Mouse (Mus musculus): Measurements from ENCODE around the gene Shisal2b. TPM values are rescaled to one million over a fixed set of nuclear protein-coding genes. Genes with fewer than 3 reads are reported as not detected.

Gene Shisal2b
- polyA plus RNA-seq, 1 experiment from 2014 or later, result 0.20 TPM

DNA sequence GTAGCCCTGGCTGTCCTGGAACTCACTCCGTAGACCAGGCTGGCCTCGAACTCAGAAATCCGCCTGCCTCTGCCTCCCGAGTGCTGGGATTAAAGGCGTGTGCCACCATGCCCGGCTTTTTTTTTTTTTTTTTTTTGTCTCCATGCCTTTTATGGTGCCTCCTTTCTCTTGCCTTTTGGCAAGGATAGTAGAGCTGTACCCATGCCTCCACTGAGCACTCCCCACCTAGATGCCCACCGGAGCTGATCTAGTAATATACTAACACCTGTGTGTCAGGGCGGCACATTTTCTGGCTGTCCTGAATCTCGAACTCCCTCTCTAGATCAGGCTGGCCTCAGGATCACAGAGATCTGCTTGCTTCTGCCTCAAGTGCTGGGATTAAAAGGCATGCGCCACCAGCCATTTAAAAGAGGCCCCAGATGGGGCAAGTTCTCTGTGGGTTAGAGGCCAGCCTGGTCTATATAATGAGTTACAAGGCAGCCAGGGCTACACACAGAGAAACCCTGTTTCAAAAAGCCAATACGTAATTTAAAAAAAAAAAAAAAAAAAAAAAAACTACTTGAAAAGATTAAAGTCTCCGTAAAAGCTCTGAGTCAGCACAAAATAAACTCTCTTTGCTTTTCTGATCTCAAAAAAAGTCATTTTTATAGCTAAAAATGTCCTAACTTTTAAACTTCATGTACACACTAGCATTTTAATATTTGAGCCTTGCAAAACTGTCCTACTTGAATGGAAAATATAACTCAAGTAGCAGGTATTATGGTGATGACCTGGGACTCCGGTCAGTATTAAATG is 20.2 kb downstream of the Shisal2b start:
- Histone ChIP-seq H3K9me3 (no peaks in the 10 kb centered on the region), H3K4me3 (no peak overlapping the region), H3K27ac (no peak overlapping the region), H3K36me3 (peaks cover 8% of the 10 kb centered on the region; the same call in 1 of the 2 replicates), H3K27me3 (ENCODE audit: insufficient read depth, poor library complexity, severe bottlenecking) (no peaks in the 10 kb centered on the region), H3K4me1 (no peaks in the 10 kb centered on the region)
- no peak for DNase-seq (ENCODE audit: low spot score)
- 79% methylated on average over 11 of the region's 13 CpGs for WGBS

DNA sequence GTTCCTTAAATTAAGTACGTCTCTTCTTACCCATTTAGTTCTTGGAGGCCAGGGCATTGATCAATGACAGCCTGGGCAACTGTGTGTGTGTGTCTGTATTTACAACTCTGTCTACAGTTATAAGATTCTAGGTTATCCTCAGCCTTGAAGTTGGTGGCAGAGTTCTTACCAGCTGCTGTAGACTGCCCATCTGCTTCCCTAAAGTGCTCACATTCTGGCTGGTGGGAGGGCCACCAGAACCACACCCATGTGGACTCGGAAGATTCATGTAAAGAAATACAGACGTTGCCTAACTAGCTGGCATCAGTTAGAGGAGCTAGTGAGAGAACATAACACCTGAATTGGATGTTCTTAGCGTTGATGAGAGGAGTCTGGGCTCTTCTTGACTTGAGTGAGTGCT is 21.8 kb downstream of the Shisal2b start:
- Histone ChIP-seq H3K4me3 (no peak overlapping the region), H3K9me3 (no peaks in the 10 kb centered on the region), H3K27ac (no peak overlapping the region), H3K36me3 (peaks cover 22% of the 10 kb centered on the region; the same call in 1 of the 2 replicates), H3K4me1 (no peaks in the 10 kb centered on the region), H3K27me3 (ENCODE audit: insufficient read depth, poor library complexity, severe bottlenecking) (no peaks in the 10 kb centered on the region)
- DNase-seq (ENCODE audit: low spot score), result no peak
- 64% methylated on average over 4 of the region's 4 CpGs for WGBS

DNA sequence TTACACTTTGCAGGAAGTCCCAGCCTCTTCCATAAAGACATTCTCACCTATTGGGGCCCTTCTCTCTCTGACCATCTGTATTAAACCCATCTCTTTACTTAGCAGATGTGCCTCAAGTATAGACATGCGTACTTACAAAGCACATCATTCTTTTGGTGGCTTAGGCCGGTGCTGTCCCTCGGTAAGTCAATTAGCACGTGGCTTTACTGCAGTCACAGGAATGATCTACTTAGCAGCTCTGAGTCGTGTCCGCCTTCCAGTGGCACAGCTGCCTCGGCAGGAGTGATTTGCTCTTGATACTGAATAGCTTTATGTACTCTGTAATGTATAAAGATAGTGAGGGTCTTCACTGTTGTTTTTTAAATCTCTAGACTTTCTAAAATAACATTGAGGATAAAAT is 26.1 kb downstream of the Shisal2b start:
- H3K4me1 ChIP-seq, result no peaks in the 10 kb centered on the region
- H3K9me3 ChIP-seq, result no peaks in the 10 kb centered on the region
- H3K27me3 ChIP-seq (ENCODE audit: insufficient read depth, poor library complexity, severe bottlenecking), result no peaks in the 10 kb centered on the region
- no peak for DNase-seq (ENCODE audit: low spot score)
- WGBS, result 57% methylated on average over 7 of the region's 7 CpGs
- peaks cover 56% of the 10 kb centered on the region for H3K36me3 ChIP-seq
- no peak overlapping the region for H3K27ac ChIP-seq
- no peak overlapping the region for H3K4me3 ChIP-seq

DNA sequence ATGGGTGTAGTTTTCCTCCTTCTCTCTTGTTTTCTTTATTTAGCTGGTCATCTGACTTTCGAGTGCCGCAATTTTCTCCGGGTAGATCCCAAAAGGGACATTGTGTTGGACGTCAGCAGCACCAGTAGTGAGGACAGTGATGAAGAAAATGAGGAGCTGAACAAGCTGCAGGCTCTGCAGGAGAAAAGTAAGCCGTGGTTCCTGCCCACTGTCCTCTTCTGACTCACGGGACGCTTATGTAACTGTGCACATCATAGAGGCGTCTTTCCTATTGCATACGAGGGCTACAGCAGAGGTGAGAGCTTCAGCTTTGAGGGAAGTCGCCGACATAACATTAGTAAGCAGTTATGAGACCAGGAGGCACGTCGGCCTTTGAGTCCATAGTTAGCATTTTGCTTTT is 30.9 kb downstream of the Shisal2b start:
- WGBS, result 91% methylated on average over 13 of the region's 13 CpGs
- no peaks in the 10 kb centered on the region for H3K9me3 ChIP-seq

DNA sequence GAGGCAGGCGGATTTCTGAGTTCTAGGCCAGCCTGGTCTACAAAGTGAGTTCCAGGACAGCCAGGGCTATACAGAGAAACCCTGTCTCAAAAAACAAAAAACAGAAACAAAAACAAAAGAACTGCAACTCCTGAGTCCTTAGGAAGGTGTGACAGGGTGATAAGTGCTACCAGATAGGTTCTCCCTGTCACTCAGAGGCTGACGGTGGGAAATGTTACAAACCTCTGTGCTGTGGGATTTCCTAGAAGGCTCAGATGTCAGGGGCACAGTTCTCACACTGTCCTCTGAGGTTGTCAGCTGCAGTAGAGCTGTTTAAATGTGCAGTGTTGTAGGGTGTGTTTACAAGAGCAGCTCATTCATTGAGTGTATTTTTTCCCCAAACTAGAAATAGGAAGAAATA is 38.2 kb downstream of the Shisal2b start:
- WGBS, result 61% methylated on average over 2 of the region's 2 CpGs
- H3K9me3 ChIP-seq, result no peaks in the 10 kb centered on the region

More for the DNA sequence above, 30.9 kb downstream of the Shisal2b start:
- H3K27ac ChIP-seq, result no peak overlapping the region
- no peaks in the 10 kb centered on the region for H3K27me3 ChIP-seq (ENCODE audit: insufficient read depth, poor library complexity, severe bottlenecking)
- H3K36me3 ChIP-seq, result peaks cover 85% of the 10 kb centered on the region
- H3K4me1 ChIP-seq, result no peaks in the 10 kb centered on the region
- DNase-seq (ENCODE audit: low spot score), result no peak
- H3K4me3 ChIP-seq, result no peak overlapping the region

DNA sequence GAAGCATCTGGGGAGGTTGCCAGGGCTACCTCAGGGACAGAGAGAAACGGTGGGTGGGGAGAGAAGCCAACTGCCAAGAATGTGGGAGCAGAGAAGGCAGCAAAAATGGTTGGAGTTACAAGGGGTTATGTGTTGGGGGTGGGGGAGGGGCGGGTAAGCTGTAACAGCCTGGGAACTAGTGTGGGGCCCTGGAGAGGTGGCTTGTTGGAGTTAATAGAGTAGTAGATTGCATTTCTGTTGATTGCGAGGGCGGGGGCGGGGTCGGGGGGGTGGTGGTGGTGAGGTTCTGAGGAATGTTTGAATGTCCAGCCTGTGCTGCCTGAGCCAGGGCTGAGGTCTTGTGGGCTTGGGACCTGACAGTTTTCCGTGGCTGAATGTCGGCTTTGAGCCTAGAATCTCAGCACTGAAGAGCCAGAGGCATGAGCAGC is 41.3 kb downstream of the Shisal2b start:
- peak; percentile 79 for DNase-seq (ENCODE audit: low spot score)
- WGBS, result 23% methylated on average over 8 of the region's 8 CpGs
- peaks cover 12% of the 10 kb centered on the region for H3K36me3 ChIP-seq
- peak overlapping the region; percentile 35 for H3K4me3 ChIP-seq
- peaks cover 17% of the 10 kb centered on the region for H3K4me1 ChIP-seq
- no peaks in the 10 kb centered on the region for H3K9me3 ChIP-seq
- H3K27ac ChIP-seq, result peak overlapping the region; percentile 29; the same call in 1 of the 2 replicates
- no peaks in the 10 kb centered on the region for H3K27me3 ChIP-seq (ENCODE audit: insufficient read depth, poor library complexity, severe bottlenecking)

More for the DNA sequence above, 38.2 kb downstream of the Shisal2b start:
- Histone ChIP-seq H3K27ac (no peak overlapping the region), H3K4me3 (no peak overlapping the region), H3K27me3 (ENCODE audit: insufficient read depth, poor library complexity, severe bottlenecking) (no peaks in the 10 kb centered on the region), H3K36me3 (peaks cover 41% of the 10 kb centered on the region), H3K4me1 (peaks cover 9% of the 10 kb centered on the region)
- no peak for DNase-seq (ENCODE audit: low spot score)

DNA sequence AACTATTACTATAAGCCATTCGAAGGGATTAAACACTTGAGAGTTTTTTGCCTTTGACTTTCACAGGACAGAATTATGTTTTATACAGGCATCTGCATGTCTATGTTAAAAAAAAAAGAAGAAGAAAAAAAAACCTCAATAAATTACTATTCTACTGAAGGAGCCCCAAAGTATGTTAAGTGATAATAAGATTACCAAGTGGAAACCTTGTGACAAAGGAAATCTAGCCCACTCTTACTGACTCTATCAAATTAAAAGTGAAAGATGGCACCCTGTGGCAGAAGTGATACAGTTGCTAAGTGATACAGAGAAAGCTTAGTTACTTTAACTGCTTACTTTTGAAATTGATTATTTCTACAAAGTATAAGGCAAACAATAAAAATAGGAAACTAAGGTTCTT is 41.8 kb downstream of the Shisal2b start:
- no peak overlapping the region for H3K4me3 ChIP-seq
- WGBS, result 81% methylated on average over 1 of the region's 1 CpGs
- H3K36me3 ChIP-seq, result peaks cover 7% of the 10 kb centered on the region
- H3K4me1 ChIP-seq, result peaks cover 17% of the 10 kb centered on the region
- no peaks in the 10 kb centered on the region for H3K9me3 ChIP-seq
- no peak for DNase-seq (ENCODE audit: low spot score)
- H3K27ac ChIP-seq, result no peak overlapping the region
- H3K27me3 ChIP-seq (ENCODE audit: insufficient read depth, poor library complexity, severe bottlenecking), result no peaks in the 10 kb centered on the region

DNA sequence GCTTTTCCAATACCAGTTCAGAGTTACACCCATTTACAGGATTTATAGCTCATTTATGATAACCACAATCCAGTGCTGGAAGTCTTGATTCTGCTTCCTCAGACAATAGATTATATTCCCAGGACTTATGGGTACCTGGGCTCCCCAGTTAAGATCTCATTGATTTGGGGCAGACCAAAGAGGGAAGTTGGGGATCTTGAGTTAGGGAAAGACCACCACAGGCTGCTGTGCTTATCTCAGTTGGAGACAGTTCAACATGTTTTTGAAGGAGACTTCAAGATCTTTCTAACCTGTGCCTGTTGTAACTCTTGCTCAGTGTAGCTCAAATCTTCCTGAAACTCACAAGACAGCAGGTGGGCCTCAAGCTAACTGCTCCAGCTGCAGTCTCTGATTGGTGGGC is 42.5 kb downstream of the Shisal2b start:
- Histone ChIP-seq H3K36me3 (peaks cover 5% of the 10 kb centered on the region; the same call in 1 of the 2 replicates), H3K4me1 (peaks cover 17% of the 10 kb centered on the region), H3K4me3 (no peak overlapping the region), H3K9me3 (no peaks in the 10 kb centered on the region), H3K27me3 (ENCODE audit: insufficient read depth, poor library complexity, severe bottlenecking) (no peaks in the 10 kb centered on the region), H3K27ac (no peak overlapping the region)
- DNase-seq (ENCODE audit: low spot score), result no peak

DNA sequence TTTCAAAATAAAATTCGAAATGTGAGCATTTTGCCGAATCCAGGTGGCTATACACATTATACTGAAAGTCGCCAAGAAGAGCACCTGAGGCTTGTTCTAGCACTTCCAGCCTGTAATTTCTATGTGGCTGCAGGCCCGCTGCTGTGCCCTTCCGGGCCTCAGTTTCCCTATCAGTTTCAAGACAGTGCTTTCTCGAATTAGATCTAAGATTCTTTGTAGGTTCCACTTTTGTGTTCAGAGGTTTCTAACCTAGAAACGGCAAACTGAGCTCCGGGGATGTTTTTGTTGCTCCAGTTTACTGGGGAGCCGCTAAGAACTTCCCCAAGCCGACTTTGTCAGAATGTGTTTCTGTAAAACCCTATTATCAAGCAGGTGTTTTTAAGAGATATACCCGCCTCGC is 46.0 kb downstream of the Shisal2b start:
- Histone ChIP-seq H3K4me3 (peak overlapping the region; percentile 78), H3K36me3 (no peaks in the 10 kb centered on the region), H3K27me3 (ENCODE audit: insufficient read depth, poor library complexity, severe bottlenecking) (no peaks in the 10 kb centered on the region), H3K9me3 (no peaks in the 10 kb centered on the region), H3K27ac (peak overlapping the region; percentile 96), H3K4me1 (peaks cover 23% of the 10 kb centered on the region)
- WGBS, result 52% methylated on average over 12 of the region's 12 CpGs
- no peak for DNase-seq (ENCODE audit: low spot score)

DNA sequence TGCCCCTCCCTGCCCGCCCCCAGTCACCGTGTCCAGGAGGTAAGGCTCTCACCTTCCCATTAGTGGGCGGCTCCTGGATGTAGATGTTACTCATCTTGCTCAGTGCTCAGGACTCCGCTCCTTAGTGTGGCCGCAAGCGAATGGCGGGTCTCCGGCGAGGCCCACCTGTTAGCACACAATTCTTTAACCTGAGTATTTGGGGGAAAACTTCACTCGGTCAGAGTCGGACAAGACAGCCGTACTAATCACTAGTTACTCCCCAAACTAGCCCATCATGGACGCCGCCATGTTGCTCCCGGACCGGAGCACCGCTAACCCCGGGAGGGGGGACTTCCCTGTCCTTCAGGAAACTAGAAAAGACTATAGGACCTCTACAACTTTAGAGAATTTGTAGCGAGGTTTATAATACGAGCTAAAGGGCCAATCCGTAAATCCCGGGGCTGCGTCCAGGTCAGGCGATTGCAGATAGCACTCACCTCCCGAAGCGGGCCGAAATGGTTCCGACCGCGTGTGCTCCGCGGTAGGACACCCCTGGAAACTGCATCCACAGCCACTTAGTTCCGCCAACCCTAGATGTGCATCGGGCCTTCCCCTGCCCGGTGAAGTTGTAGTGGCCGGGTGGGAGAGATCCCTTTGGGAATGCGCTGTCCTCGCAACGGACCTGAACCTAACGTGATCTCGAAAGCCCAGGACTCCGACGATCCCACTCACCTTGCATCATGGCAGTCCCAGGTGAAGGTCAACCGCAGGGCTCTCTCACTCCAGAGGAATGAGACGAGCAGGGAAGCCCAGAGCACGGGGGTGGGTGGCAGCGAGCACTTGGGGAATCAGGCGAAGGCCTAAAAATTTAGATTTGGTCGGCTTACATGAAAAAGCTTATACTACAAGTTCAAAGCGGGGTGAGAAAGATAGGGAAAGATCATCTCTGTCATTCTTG is 46.8 kb downstream of the Shisal2b start, which contains the start of gene Cwc27:
Cwc27 (minus strand) TSS at position 508 of the 937 bp plus-strand sequence.
- peak; percentile 93 for DNase-seq (ENCODE audit: low spot score)
- under 1% methylated on average over 50 of the region's 50 CpGs for WGBS
- peaks cover 16% of the 10 kb centered on the region for H3K4me1 ChIP-seq
- H3K36me3 ChIP-seq, result no peaks in the 10 kb centered on the region
- peak within 1 kb of the TSS; percentile 96 for H3K27ac ChIP-seq
- peak within 1 kb of the TSS; percentile 78 for H3K4me3 ChIP-seq
- no peaks in the 10 kb centered on the region for H3K27me3 ChIP-seq (ENCODE audit: insufficient read depth, poor library complexity, severe bottlenecking)
- H3K9me3 ChIP-seq, result no peaks in the 10 kb centered on the region

DNA sequence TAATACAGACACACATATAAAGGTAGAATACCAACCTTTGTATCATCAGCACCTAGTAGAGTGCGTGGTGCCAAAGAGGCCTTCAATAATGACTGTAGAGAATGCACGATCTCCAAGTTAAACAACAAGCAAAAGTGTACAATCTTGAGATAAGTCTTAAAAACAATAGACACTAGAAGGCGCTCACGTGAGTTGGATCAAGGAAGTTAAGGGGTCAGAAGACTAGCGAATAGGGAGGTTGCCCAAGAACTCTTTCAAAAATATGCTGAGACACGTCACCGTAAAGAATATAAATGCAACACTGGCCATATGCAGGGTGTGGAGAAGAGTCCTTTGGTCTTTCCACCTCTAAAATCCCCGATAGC is 47.4 kb downstream of the Shisal2b start:
- Histone ChIP-seq H3K4me3 (peak overlapping the region; percentile 78), H3K27me3 (ENCODE audit: insufficient read depth, poor library complexity, severe bottlenecking) (no peaks in the 10 kb centered on the region), H3K27ac (peak overlapping the region; percentile 96), H3K9me3 (no peaks in the 10 kb centered on the region), H3K36me3 (no peaks in the 10 kb centered on the region), H3K4me1 (peaks cover 16% of the 10 kb centered on the region)
- WGBS, result 11% methylated on average over 8 of the region's 8 CpGs
- no peak for DNase-seq (ENCODE audit: low spot score)

DNA sequence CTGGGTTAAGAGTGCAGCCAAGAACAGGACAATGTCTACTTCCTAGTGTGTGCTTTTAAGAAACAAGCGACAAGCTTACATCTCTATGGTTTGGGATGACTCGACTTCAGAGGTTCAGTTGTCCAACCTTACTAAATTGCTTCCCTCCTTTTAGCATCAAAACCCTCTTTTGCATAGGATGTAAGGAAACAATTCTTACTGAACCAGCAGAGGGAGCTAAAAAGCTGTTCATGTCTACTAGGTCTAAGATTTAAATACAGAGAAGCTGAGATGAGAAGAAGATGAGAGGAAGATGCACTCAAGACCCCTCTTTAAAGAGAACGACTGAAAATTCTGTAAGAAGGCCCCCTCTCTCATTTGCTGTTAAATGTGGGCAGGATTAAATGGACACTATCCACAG is 58.0 kb downstream of the Shisal2b start:
- no peaks in the 10 kb centered on the region for H3K27me3 ChIP-seq (ENCODE audit: insufficient read depth, poor library complexity, severe bottlenecking)
- no peak for DNase-seq (ENCODE audit: low spot score)
- H3K9me3 ChIP-seq, result no peaks in the 10 kb centered on the region
- no peaks in the 10 kb centered on the region for H3K4me1 ChIP-seq
- 53% methylated on average over 3 of the region's 3 CpGs for WGBS
- H3K4me3 ChIP-seq, result no peak overlapping the region
- no peak overlapping the region for H3K27ac ChIP-seq
- peaks cover 41% of the 10 kb centered on the region for H3K36me3 ChIP-seq
